Mouse (Mus musculus) heart, adult 2 months (tissue): ENCODE results near the gene Hdac8. TPM values are rescaled to one million over a fixed set of nuclear protein-coding genes. Genes with fewer than 3 reads are reported as not detected.

Source experiments
- DNase-seq, 2 experiments: peaks; one replicate each; pipeline ENCODE4 v3.0.0; 2021
- H3K27ac ChIP-seq: fragments of 200-600 bp; 2 replicates; pipeline ENCODE4 v1.8.1; 2022
- H3K27me3 ChIP-seq: fragments of 200-500 bp; 2 replicates; pipeline ENCODE4 v1.6.1; 2012; ENCODE audit warnings: mild to moderate bottlenecking, low read length, inconsistent platforms, mixed read lengths; ENCODE audit not compliant: control insufficient read depth, insufficient read depth
- H3K36me3 ChIP-seq: fragments of 200-500 bp; 2 replicates; pipeline ENCODE4 v1.6.1; 2012; ENCODE audit warnings: low read length, inconsistent platforms; ENCODE audit not compliant: control insufficient read depth, insufficient read depth
- H3K4me1 ChIP-seq: fragments of 200-500 bp; 2 replicates; pipeline ENCODE4 v1.6.1; 2011; ENCODE audit warnings: low read length; ENCODE audit not compliant: control insufficient read depth, insufficient read depth
- H3K4me3 ChIP-seq: fragments of 200-600 bp; 2 replicates; pipeline ENCODE4 v1.8.1; 2022
- H3K79me2 ChIP-seq: fragments of 200-500 bp; replicated peaks from 2 replicates; pipeline ENCODE4 v1.6.1; 2012; ENCODE audit warnings: mild to moderate bottlenecking, inconsistent platforms, low read length, moderate library complexity, mixed read lengths; ENCODE audit not compliant: control insufficient read depth, insufficient read depth
- H3K9ac ChIP-seq: fragments of 200-500 bp; 2 replicates; pipeline ENCODE4 v1.6.1; 2012; ENCODE audit warnings: low read depth, mild to moderate bottlenecking, control low read depth, inconsistent platforms, low read length, mixed read lengths
- CTCF ChIP-seq: fragments of 200-600 bp; IDR thresholded peaks from 2 replicates; pipeline ENCODE4 v1.8.1; 2022; ENCODE audit warnings: antibody characterized with exemption, mild to moderate bottlenecking, moderate library complexity
- EP300 ChIP-seq: fragments of 200-500 bp; IDR thresholded peaks from 2 replicates; pipeline ENCODE4 v1.6.1; 2011; ENCODE audit warnings: low read depth, low read length, control low read depth; ENCODE audit not compliant: insufficient read depth
- POLR2A ChIP-seq: fragments of 200-500 bp; IDR thresholded peaks from 2 replicates; pipeline ENCODE4 v1.6.1; 2011; ENCODE audit warnings: mild to moderate bottlenecking, low read depth, low read length, control low read depth; ENCODE audit not compliant: insufficient read depth
- WGBS: fragments of 180-500 bp; shearing (Covaris S2); methylation state at CpG from one replicate; pipeline ENCODE4 v1.1.7; 2018; 5-methylcytosine and 5-hydroxymethylcytosine counted together
- intact Hi-C: fragments of 180-260 bp; cut with DNase I; formaldehyde crosslinking; loops from one replicate; pipeline ENCODE4 v1.15.1; 2025
- polyA plus RNA-seq: library from polyadenylated mRNA; depleted of rRNA; stranded (reverse); fragments of >200 nt; gene quantifications from 2 replicates; pipeline ENCODE4 v1.2.3, GENCODE M21; 2012
- total RNA-seq, 2 experiments: library from RNA; stranded (reverse); gene quantifications; 2 replicates each; pipeline ENCODE4 v1.2.3; 2021

The Hdac8 gene
- total and polyA plus RNA-seq, 3 experiments: 1.9 to 4.5 (median 4.3) TPM

DNA sequence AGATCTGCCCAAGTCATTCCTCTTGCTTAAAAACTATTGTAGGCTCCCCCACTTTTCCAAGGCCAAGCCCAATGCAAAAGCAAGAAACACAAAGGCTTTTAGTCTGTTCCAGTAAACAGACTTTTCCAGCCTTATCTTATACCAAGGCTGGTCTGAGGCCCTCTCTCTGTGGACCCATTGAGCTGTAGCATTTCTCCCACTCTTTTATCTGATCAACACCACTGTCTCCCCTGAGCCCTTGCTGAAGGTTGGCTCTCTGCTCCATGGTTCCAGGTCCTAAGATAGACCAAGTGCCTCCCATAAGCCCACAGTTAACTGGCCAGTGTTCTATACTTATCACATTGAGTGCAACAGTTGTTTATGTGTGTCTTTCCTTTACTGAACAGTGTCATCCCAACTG is 185.9 kb downstream of the Hdac8 start:
- H3K27me3 ChIP-seq: no peaks in the 10 kb centered on the region
- intact Hi-C loops: no loop called here
- DNase-seq: no peak

DNA sequence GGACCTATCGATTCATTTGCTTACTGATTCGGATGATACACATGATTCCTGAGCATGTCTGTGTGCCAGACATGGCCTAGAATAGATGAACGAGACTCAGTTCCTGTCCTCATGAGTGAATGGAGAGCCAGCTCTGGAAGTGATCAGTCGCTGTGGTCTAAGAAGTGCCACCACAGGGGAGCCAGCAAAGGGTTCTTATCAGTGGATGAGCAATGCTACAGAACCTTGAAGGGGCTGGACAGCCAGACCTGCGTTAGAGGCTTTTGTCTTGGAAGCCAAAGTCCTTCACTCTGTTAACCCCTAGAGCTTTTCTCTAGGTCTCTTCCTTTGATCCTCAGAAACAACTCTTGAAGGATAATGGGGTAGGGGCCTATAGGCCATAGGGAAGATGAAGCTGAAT is 186.4 kb downstream of the Hdac8 start:
- DNase-seq: no peak
- H3K27me3 ChIP-seq: no peaks in the 10 kb centered on the region
- TF ChIP-seq POLR2A (no peak), CTCF (no peak), EP300 (no peak)
- no peak overlapping the region for H3K4me3 ChIP-seq
- intact Hi-C loops: no loop called here
- H3K27ac ChIP-seq: no peak overlapping the region
- H3K79me2 ChIP-seq: no peaks in the 10 kb centered on the region
- no peaks in the 10 kb centered on the region for H3K4me1 ChIP-seq
- no peak overlapping the region for H3K9ac ChIP-seq
- no peaks in the 10 kb centered on the region for H3K36me3 ChIP-seq
- 79% methylated on average over 5 of the region's 5 CpGs for WGBS

More for the DNA sequence above, 185.9 kb downstream of the Hdac8 start:
- Histone ChIP-seq H3K4me1 (no peaks in the 10 kb centered on the region), H3K4me3 (no peak overlapping the region), H3K36me3 (no peaks in the 10 kb centered on the region), H3K9ac (no peak overlapping the region), H3K79me2 (no peaks in the 10 kb centered on the region), H3K27ac (no peak overlapping the region)
- TF ChIP-seq POLR2A (no peak), EP300 (no peak), CTCF (no peak)

DNA sequence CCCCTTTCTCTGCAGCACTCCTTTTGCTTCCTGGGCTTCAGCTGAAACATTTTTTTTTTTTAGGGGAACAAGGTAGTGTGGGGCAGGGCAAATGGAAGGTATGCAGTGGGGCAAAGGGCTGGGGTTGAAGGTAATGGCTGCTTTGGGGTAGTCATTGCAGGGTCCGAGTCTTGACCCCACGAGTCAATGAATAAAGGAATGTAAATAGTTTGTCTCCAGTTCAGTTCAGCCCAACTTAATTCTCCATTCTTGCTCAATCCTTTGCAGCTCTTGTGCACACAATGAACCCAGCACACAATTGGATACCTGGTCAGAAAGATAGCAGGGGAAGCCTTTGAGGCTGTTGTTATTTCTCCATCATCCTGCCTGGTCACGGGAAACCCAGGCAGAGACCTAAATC is 194.0 kb downstream of the Hdac8 start:
- no peaks in the 10 kb centered on the region for H3K36me3 ChIP-seq
- no peak for TF ChIP-seq POLR2A
- no peak for TF ChIP-seq EP300
- no peak for TF ChIP-seq CTCF
- H3K27me3 ChIP-seq: no peaks in the 10 kb centered on the region
- H3K27ac ChIP-seq: no peak overlapping the region
- WGBS: 88% methylated on average over 3 of the region's 3 CpGs
- no peak overlapping the region for H3K9ac ChIP-seq
- DNase-seq: no peak
- intact Hi-C loops: no loop called here
- no peak overlapping the region for H3K4me3 ChIP-seq
- H3K4me1 ChIP-seq: peaks cover 2% of the 10 kb centered on the region
- H3K79me2 ChIP-seq: no peaks in the 10 kb centered on the region

DNA sequence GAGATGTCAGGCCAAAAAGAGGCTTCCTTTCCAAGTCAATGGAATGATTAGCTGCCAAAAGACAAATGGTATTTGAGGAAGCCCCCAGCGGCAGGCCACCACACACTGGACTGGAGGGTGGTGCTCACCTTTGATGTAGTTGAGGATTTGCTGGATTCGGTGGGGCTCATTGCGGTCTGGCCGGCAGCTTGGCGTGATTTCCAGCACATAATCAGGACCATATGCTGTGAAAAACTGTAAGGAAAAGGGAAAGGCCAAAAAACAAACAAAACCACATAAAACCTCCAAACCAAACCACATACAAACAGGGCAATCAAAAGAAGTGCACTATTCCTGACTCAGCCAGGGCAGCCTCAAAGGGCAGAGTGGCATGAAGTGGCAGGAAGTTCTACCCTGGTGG is 197.6 kb downstream of the Hdac8 start:
- Histone ChIP-seq H3K36me3 (no peaks in the 10 kb centered on the region), H3K9ac (no peak overlapping the region), H3K79me2 (no peaks in the 10 kb centered on the region), H3K27me3 (no peaks in the 10 kb centered on the region), H3K4me1 (peaks cover 2% of the 10 kb centered on the region), H3K4me3 (no peak overlapping the region), H3K27ac (no peak overlapping the region)
- TF ChIP-seq EP300 (no peak), CTCF (no peak), POLR2A (no peak)
- WGBS: 77% methylated on average over 5 of the region's 5 CpGs
- DNase-seq: no peak
- intact Hi-C loops: no loop called here

- intact Hi-C loops: no loop called here
- H3K4me1 ChIP-seq: peaks cover 2% of the 10 kb centered on the region
- H3K79me2 ChIP-seq: no peaks in the 10 kb centered on the region
- TF ChIP-seq EP300 (no peak), POLR2A (no peak), CTCF (no peak)
- H3K4me3 ChIP-seq: no peak overlapping the region
- WGBS: 81% methylated on average over 4 of the region's 4 CpGs
- H3K36me3 ChIP-seq: no peaks in the 10 kb centered on the region
- no peak for DNase-seq
- H3K27me3 ChIP-seq: no peaks in the 10 kb centered on the region
- no peak overlapping the region for H3K27ac ChIP-seq
- no peak overlapping the region for H3K9ac ChIP-seq
Measured at GRCm38 (mm10) chrX:102305806-102306205, 199.4 kb downstream of the Hdac8 start.

DNA sequence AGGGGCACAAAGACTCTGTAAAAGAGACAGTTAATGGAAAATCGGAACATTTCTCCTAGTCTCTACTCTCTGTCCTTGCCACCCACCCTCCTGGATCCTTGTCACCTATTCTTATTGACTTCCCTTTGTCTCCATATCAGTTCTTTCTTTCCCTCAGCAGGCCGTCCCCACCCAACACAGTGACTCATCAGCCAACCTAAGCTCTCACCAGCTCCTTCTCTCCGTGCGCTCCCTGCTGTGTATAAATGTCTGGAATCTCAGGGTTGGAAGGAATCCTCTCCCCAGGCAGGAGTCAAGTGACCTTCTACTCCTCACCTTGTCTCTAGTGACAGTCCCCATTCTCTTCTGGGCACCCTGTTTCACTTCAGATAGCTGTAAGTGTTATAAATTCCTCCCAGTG is 200.2 kb downstream of the Hdac8 start:
- Histone ChIP-seq H3K9ac (no peak overlapping the region), H3K79me2 (no peaks in the 10 kb centered on the region), H3K27me3 (no peaks in the 10 kb centered on the region), H3K27ac (no peak overlapping the region), H3K36me3 (no peaks in the 10 kb centered on the region), H3K4me1 (peaks cover 2% of the 10 kb centered on the region), H3K4me3 (no peak overlapping the region)
- intact Hi-C loops: no loop called here
- TF ChIP-seq POLR2A (no peak), EP300 (no peak), CTCF (no peak)
- DNase-seq: no peak
- WGBS: 74% methylated on average over 4 of the region's 4 CpGs
